Mouse (Mus musculus) heart, adult 2 months (tissue): Measurements from ENCODE around the gene Lrrc25. TPM values are rescaled to one million over a fixed set of nuclear protein-coding genes. Genes with fewer than 3 reads are reported as not detected.

Experiments used
- DNase-seq, 2 experiments: peaks; one replicate each; pipeline ENCODE4 v3.0.0; 2021
- H3K27ac ChIP-seq: fragments of 200-600 bp; 2 replicates; pipeline ENCODE4 v1.8.1; 2022
- H3K27me3 ChIP-seq: fragments of 200-500 bp; 2 replicates; pipeline ENCODE4 v1.6.1; 2012; ENCODE audit warnings: mild to moderate bottlenecking, low read length, inconsistent platforms, mixed read lengths; ENCODE audit not compliant: control insufficient read depth, insufficient read depth
- H3K36me3 ChIP-seq: fragments of 200-500 bp; 2 replicates; pipeline ENCODE4 v1.6.1; 2012; ENCODE audit warnings: low read length, inconsistent platforms; ENCODE audit not compliant: control insufficient read depth, insufficient read depth
- H3K4me1 ChIP-seq: fragments of 200-500 bp; 2 replicates; pipeline ENCODE4 v1.6.1; 2011; ENCODE audit warnings: low read length; ENCODE audit not compliant: control insufficient read depth, insufficient read depth
- H3K4me3 ChIP-seq: fragments of 200-600 bp; 2 replicates; pipeline ENCODE4 v1.8.1; 2022
- H3K79me2 ChIP-seq: fragments of 200-500 bp; replicated peaks from 2 replicates; pipeline ENCODE4 v1.6.1; 2012; ENCODE audit warnings: mild to moderate bottlenecking, inconsistent platforms, low read length, moderate library complexity, mixed read lengths; ENCODE audit not compliant: control insufficient read depth, insufficient read depth
- H3K9ac ChIP-seq: fragments of 200-500 bp; 2 replicates; pipeline ENCODE4 v1.6.1; 2012; ENCODE audit warnings: low read depth, mild to moderate bottlenecking, control low read depth, inconsistent platforms, low read length, mixed read lengths
- CTCF ChIP-seq: fragments of 200-600 bp; IDR thresholded peaks from 2 replicates; pipeline ENCODE4 v1.8.1; 2022; ENCODE audit warnings: antibody characterized with exemption, mild to moderate bottlenecking, moderate library complexity
- EP300 ChIP-seq: fragments of 200-500 bp; IDR thresholded peaks from 2 replicates; pipeline ENCODE4 v1.6.1; 2011; ENCODE audit warnings: low read depth, low read length, control low read depth; ENCODE audit not compliant: insufficient read depth
- POLR2A ChIP-seq: fragments of 200-500 bp; IDR thresholded peaks from 2 replicates; pipeline ENCODE4 v1.6.1; 2011; ENCODE audit warnings: mild to moderate bottlenecking, low read depth, low read length, control low read depth; ENCODE audit not compliant: insufficient read depth
- WGBS: fragments of 180-500 bp; shearing (Covaris S2); methylation state at CpG from one replicate; pipeline ENCODE4 v1.1.7; 2018; 5-methylcytosine and 5-hydroxymethylcytosine counted together
- intact Hi-C: fragments of 180-260 bp; cut with DNase I; formaldehyde crosslinking; loops from one replicate; pipeline ENCODE4 v1.15.1; 2025
- polyA plus RNA-seq: library from polyadenylated mRNA; depleted of rRNA; stranded (reverse); fragments of >200 nt; gene quantifications from 2 replicates; pipeline ENCODE4 v1.2.3, GENCODE M21; 2012
- total RNA-seq, 2 experiments: library from RNA; stranded (reverse); gene quantifications; 2 replicates each; pipeline ENCODE4 v1.2.3; 2021

The Lrrc25 gene
- total and polyA plus RNA-seq, 3 experiments, result 1.6 to 4.5 (median 1.8) TPM

DNA sequence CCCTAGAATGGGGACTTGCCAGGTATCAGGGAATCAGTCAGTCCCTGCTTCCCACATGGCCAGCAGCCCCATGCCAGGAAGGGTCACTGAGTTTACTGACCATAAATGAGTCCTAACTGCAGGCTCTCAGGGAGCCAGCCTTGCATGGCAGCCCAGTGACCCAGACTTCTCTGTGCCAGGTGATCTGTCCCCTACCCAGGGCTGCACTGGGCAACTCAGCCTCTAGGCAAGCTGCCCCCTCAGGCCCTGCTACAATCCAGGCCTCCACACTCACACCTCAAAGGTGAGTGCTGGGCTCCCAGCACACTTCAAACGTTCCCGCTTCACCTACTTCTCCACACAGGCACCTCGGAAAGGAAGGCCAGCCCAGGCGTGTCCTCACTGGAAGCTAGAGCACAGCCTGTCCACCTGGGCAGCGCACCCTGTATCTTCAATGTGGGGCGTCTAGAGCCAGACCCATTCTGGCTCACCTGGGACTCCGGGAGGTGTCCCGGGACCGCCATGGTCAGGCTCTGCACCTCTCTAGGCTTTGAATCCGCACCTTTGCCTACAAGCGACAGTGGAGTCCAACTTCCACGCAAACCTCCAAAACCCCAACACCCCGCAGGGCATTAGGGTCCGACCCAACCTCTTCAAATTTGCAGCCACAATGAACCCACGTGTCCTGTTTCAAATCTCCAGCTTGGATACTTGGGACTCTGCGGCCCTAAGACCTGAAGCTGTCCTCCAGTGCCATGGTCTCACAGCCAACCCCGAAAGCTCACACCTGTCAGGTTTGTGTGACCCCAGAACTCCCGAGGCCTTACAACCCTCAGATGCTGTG is 9.0 kb upstream of the Lrrc25 start:
- Histone ChIP-seq H3K4me1 (peaks cover 8% of the 10 kb centered on the region), H3K27me3 (no peaks in the 10 kb centered on the region), H3K4me3 (peak overlapping the region; percentile 98), H3K36me3 (no peaks in the 10 kb centered on the region), H3K9ac (peak overlapping the region; percentile 95), H3K27ac (peak overlapping the region; percentile 93; the same call in 1 of the 2 replicates), H3K79me2 (no peaks in the 10 kb centered on the region)
- TF ChIP-seq CTCF (no peak), EP300 (no peak), POLR2A (no peak)
- intact Hi-C loops, result no loop called here
- WGBS, result 65% methylated on average over 18 of the region's 18 CpGs
- peak in 1 of 2 experiments; percentile 50 for DNase-seq

GRCm38 (mm10) chr8:70607603-70607897 is 8.4 kb upstream of the Lrrc25 start:
- intact Hi-C loops, result no loop called here

DNA sequence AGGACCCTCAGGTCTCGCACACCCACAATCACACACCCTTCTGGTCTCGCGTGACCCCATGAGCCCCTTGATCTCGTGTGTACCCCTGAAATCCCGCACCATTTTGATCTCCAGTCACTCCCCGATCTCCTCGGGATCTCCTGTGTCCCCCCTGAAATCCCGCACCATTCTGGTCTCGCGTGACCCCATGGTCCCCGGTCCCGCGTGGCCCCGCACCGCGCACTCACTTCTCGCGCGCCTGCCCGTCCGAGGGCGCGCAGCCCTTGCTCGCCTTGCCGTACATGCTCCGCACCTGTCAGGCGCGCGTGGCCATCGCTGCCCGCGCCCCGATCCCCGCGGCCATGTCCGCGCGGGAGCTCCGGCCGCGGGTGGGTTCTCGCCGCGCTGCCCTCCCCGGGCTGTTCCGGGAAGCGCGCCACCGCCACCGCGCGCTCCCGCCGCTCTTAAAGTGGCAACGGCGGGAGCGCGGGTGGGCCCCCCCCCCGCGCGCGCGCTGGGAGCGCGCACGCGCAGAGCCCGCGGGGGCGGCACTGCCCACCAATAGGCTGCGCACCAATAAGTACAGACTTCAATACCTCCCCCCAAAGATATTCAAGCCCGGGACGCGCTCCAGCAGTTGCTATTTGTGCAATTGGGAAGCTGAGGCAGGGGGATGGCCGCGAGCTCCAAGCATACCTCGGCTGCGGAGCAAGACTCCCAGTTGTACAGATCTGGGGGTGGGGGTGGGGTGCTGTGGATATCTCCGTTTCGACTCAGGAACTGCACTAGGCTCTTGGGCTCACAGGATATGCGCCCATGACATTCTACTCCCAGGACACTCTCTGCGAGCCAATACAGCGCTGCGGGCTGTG is 7.8 kb upstream of the Lrrc25 start:
- Histone ChIP-seq H3K4me1 (peaks cover 8% of the 10 kb centered on the region), H3K9ac (peak overlapping the region; percentile 95), H3K79me2 (no peaks in the 10 kb centered on the region), H3K4me3 (peak overlapping the region; percentile 98), H3K27ac (peak overlapping the region; percentile 93), H3K27me3 (no peaks in the 10 kb centered on the region), H3K36me3 (no peaks in the 10 kb centered on the region)
- under 1% methylated on average over 84 of the region's 84 CpGs for WGBS
- peak; percentile 79 to 81 for DNase-seq
- intact Hi-C loops, result no loop called here
- TF ChIP-seq POLR2A (peak; percentile 56), CTCF (no peak)

More at GRCm38 (mm10) chr8:70607603-70607897, 8.4 kb upstream of the Lrrc25 start:
- Histone ChIP-seq H3K36me3 (no peaks in the 10 kb centered on the region), H3K79me2 (no peaks in the 10 kb centered on the region), H3K9ac (peak overlapping the region; percentile 95), H3K27ac (peak overlapping the region; percentile 93), H3K4me1 (peaks cover 8% of the 10 kb centered on the region), H3K4me3 (peak overlapping the region; percentile 98), H3K27me3 (no peaks in the 10 kb centered on the region)
- TF ChIP-seq EP300, result no peak
- DNase-seq, result no peak
- 15% methylated on average over 6 of the region's 6 CpGs for WGBS

GRCm38 (mm10) chr8:70608749-70609367 is 7.1 kb upstream of the Lrrc25 start, which contains the start of gene Ssbp4:
Ssbp4 (minus strand) TSS chr8:70608872.
- H3K4me1 ChIP-seq, result peaks cover 8% of the 10 kb centered on the region
- WGBS, result 3% methylated on average over 26 of the region's 26 CpGs
- no peaks in the 10 kb centered on the region for H3K27me3 ChIP-seq
- no peak for DNase-seq
- peak within 1 kb of the TSS; percentile 93 for H3K27ac ChIP-seq
- H3K4me3 ChIP-seq, result peak within 1 kb of the TSS; percentile 98
- H3K79me2 ChIP-seq, result no peaks in the 10 kb centered on the region
- no peaks in the 10 kb centered on the region for H3K36me3 ChIP-seq
- H3K9ac ChIP-seq, result peak within 1 kb of the TSS; percentile 95
- TF ChIP-seq CTCF (no peak), EP300 (no peak), POLR2A (no peak)
- intact Hi-C loops, result no loop called here

- H3K9ac ChIP-seq, result peak overlapping the region; percentile 70
- H3K79me2 ChIP-seq, result no peaks in the 10 kb centered on the region
- 2% methylated on average over 35 of the region's 39 CpGs for WGBS
- peak overlapping the region; percentile 93 for H3K27ac ChIP-seq
- H3K27me3 ChIP-seq, result no peaks in the 10 kb centered on the region
- intact Hi-C loops, result no loop called here
- peak overlapping the region; percentile 98 for H3K4me3 ChIP-seq
- peaks cover 8% of the 10 kb centered on the region for H3K4me1 ChIP-seq
- TF ChIP-seq CTCF, result no peak
- peak; percentile 85 for TF ChIP-seq POLR2A
- TF ChIP-seq EP300, result 0 out of 2 replicates have a peak, but pooled peaks have one; percentile 13
- no peaks in the 10 kb centered on the region for H3K36me3 ChIP-seq
- DNase-seq, result peak; percentile 92 to 96
These were observed 6.5 kb upstream of the Lrrc25 start for GRCm38 (mm10) chr8:70609368-70609848.
